Mouse (Mus musculus): Measurements from ENCODE around the gene Btbd11. TPM values are rescaled to one million over a fixed set of nuclear protein-coding genes. Genes with fewer than 3 reads are reported as not detected.

Btbd11 gene
- polyA plus RNA-seq, 1 experiment from 2014 or later: 1.6 TPM

DNA sequence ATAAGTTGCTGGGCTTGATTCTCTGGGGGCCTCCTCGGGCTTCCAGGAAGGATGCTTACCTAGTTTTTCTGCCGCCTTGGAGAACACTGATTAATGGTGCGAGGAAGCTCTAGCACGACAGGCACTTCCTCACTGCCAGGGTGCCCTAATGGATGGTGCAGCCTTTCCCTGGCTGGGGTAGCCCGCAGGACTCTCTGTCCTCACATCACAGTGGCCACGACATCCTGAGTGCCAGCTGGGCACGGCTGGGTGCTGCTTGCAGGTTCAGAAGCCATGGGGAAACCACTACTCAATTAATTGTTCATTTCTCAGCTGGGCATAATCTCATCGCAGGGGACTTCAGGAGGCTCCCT is 79.8 kb downstream of the Btbd11 start:
- H3K9me3 ChIP-seq: no peaks in the 10 kb centered on the region
- 59% methylated on average over 8 of the region's 8 CpGs for WGBS
- no peak overlapping the region for H3K9ac ChIP-seq
- 0 out of 2 replicates have a peak, but pooled peaks cover 5% of the 10 kb centered on the region for H3K4me1 ChIP-seq (replicated peaks)
- no peak for ATAC-seq
- H3K27me3 ChIP-seq (replicated peaks): no peaks in the 10 kb centered on the region
- no peak overlapping the region for H3K27ac ChIP-seq
- H3K4me3 ChIP-seq (replicated peaks): no peak overlapping the region
- H3K4me2 ChIP-seq (replicated peaks): no peak overlapping the region
- H3K36me3 ChIP-seq: no peaks in the 10 kb centered on the region

DNA sequence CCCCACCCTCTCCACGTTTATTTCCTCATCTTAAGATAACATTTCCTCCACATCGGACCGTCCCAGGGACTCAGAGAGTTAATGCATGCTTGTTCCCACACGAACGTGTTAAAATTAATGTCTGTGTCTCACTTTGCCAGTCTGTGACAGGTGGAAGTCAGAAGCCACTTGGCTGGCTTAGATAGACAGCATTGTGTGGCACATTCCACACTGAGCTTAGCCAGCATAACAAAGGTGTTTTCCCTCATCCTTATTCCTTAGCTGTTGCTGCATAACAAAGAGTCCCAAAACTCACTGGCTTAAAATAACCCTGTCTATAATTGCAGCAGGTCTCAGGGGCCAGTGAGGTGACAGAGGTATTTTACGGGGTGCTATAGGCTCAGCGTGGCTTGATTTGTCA is 80.8 kb downstream of the Btbd11 start:
- 0 out of 2 replicates have a peak, but pooled peaks cover 5% of the 10 kb centered on the region for H3K4me1 ChIP-seq (replicated peaks)
- whole genome bisulfite sequencing: 67% methylated on average over 7 of the region's 7 CpGs
- no peaks in the 10 kb centered on the region for H3K27me3 ChIP-seq (replicated peaks)
- H3K4me2 ChIP-seq (replicated peaks): no peak overlapping the region
- H3K27ac ChIP-seq: no peak overlapping the region
- no peak overlapping the region for H3K4me3 ChIP-seq (replicated peaks)
- no peak for ATAC-seq
- H3K9me3 ChIP-seq: no peaks in the 10 kb centered on the region
- H3K9ac ChIP-seq: no peak overlapping the region
- no peaks in the 10 kb centered on the region for H3K36me3 ChIP-seq

DNA sequence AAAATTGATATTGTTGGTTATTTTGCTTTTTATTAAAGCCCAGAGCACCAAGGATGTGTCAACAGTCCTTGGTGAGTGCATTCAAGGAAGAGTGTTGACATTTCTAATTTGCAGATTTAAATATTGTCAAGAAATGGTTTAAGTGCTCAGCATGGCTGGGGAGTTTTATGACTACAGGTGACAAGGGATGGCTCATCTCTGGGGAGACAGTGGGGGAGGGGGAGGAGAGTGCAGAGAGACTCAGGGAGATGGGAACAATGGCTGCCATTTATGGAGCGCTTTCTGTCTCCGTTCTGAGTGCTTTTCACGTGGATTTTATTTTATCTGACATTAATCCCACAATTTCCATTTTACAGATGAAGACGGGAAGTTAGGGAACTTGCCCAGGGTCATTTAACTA is 81.9 kb downstream of the Btbd11 start:
- 76% methylated on average over 4 of the region's 4 CpGs for WGBS
- H3K9me3 ChIP-seq: no peaks in the 10 kb centered on the region

DNA sequence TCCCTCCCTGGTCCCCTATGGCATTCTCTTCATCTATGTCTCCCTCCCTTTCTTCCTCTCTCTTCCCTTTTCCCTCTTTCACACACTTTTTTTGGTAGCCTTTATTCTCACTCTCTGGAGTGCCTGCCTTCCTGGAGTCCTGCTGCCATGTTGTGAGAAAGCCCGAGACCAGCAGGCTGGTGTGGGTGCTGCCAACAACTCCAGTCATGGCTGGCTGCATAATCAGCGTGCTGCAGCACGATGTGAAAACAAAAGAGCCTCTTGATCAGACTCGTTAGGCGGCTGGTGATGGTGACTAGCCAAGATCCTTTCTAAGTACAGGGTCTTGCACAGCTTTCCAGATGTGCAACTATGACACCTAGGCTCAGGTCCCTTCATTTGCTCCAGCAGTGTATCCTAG is 82.7 kb downstream of the Btbd11 start:
- Histone ChIP-seq H3K4me3 (replicated peaks) (no peak overlapping the region), H3K4me2 (replicated peaks) (no peak overlapping the region), H3K27ac (no peak overlapping the region), H3K9ac (no peak overlapping the region), H3K27me3 (replicated peaks) (no peaks in the 10 kb centered on the region), H3K4me1 (replicated peaks) (0 out of 2 replicates have a peak, but pooled peaks cover under 1% of the 10 kb centered on the region), H3K36me3 (no peaks in the 10 kb centered on the region), H3K9me3 (no peaks in the 10 kb centered on the region)
- no peak for ATAC-seq
- WGBS: 87% methylated on average over 5 of the region's 5 CpGs

More for the DNA sequence above, 81.9 kb downstream of the Btbd11 start:
- no peak for ATAC-seq
- no peaks in the 10 kb centered on the region for H3K27me3 ChIP-seq (replicated peaks)
- H3K4me1 ChIP-seq (replicated peaks): 0 out of 2 replicates have a peak, but pooled peaks cover 5% of the 10 kb centered on the region
- no peak overlapping the region for H3K4me2 ChIP-seq (replicated peaks)
- no peak overlapping the region for H3K9ac ChIP-seq
- H3K36me3 ChIP-seq: no peaks in the 10 kb centered on the region
- H3K4me3 ChIP-seq (replicated peaks): no peak overlapping the region
- no peak overlapping the region for H3K27ac ChIP-seq

DNA sequence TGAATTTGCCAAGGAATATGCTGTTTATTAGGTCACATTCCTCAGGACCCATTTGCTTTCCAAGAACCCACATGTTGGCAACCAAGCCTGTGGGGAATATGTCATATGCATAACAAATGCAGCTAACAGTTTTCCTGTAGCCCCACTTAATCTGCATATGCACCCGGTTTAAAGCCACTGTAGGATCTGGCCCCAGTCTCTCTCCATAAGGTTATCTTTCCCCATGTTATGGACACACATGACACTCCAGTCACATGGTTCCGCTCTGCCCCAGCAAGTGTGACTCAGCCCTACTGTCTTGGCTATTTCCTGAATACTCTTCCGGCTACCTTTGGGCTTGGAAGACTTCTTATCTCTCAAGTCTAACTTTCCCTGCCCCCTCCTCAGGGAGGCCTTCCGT is 86.7 kb downstream of the Btbd11 start:
- Histone ChIP-seq H3K4me1 (replicated peaks) (no peaks in the 10 kb centered on the region), H3K4me2 (replicated peaks) (no peak overlapping the region), H3K9me3 (no peaks in the 10 kb centered on the region), H3K9ac (no peak overlapping the region), H3K27ac (no peak overlapping the region), H3K4me3 (replicated peaks) (no peak overlapping the region), H3K27me3 (replicated peaks) (no peaks in the 10 kb centered on the region), H3K36me3 (no peaks in the 10 kb centered on the region)
- no peak for ATAC-seq
- 81% methylated on average over 4 of the region's 4 CpGs for WGBS

DNA sequence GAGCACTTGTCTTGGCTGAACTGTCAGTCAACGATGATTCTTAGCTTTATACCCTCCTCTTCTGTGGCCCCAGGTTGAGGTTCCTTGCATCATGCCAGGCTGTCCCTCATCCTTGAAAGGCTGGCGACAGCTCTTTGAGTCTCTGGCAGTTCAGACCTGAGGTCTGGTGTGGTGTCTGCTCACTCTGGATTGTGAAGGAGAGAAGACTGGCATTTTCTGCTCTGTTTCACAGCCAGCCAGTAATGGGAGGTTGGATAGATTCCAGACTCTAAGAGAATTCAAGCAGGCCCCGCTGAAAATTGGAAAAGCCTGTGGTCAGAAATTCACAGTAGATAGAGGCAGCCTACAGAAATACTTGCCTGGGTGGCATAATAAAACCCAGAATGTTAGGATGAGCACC is 87.3 kb downstream of the Btbd11 start:
- H3K36me3 ChIP-seq: no peaks in the 10 kb centered on the region
- no peak for ATAC-seq

DNA sequence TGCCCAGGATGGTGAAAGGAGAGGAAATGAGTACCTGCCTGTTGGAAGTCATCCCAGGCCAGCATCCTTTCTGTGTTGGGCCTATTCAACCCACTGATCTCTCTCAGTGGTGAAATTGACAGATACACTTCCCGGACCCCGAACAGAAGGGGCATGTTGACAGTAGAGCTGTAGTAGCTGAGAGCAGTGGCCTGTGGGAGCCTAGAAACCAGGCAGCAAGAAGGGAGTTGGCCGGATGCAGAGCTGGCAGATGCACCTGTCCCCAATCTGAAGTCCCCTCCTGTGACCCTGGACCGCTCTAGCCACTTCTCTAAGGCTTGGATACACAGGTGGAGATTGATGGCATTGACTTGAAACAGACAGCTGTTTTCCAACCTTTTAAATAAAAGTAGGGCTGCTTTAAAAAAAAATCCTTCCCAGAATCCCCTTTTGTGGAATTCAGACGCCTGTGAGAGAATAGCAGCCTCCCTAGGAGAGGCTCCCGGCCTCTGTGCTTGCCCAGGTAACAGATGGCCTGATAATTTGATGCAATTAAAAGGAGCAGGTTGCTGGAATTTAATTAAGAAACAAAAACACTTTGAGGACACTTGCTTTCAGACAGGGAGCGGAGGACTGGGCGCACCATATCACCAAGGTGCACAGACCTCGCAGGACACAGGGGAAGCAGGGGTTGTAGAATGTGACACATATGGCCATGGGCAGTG is 89.2 kb downstream of the Btbd11 start:
- Histone ChIP-seq H3K4me2 (replicated peaks) (no peak overlapping the region), H3K4me1 (replicated peaks) (0 out of 2 replicates have a peak, but pooled peaks cover 2% of the 10 kb centered on the region), H3K36me3 (no peaks in the 10 kb centered on the region), H3K9me3 (no peaks in the 10 kb centered on the region), H3K27me3 (replicated peaks) (no peaks in the 10 kb centered on the region), H3K9ac (no peak overlapping the region), H3K4me3 (replicated peaks) (no peak overlapping the region), H3K27ac (no peak overlapping the region)
- no peak for ATAC-seq
- WGBS: 86% methylated on average over 9 of the region's 9 CpGs

More for the DNA sequence above, 87.3 kb downstream of the Btbd11 start:
- Histone ChIP-seq H3K4me1 (replicated peaks) (no peaks in the 10 kb centered on the region), H3K9me3 (no peaks in the 10 kb centered on the region), H3K27me3 (replicated peaks) (no peaks in the 10 kb centered on the region), H3K4me3 (replicated peaks) (no peak overlapping the region), H3K9ac (no peak overlapping the region), H3K4me2 (replicated peaks) (no peak overlapping the region), H3K27ac (no peak overlapping the region)
- 72% methylated on average over 3 of the region's 3 CpGs for WGBS

DNA sequence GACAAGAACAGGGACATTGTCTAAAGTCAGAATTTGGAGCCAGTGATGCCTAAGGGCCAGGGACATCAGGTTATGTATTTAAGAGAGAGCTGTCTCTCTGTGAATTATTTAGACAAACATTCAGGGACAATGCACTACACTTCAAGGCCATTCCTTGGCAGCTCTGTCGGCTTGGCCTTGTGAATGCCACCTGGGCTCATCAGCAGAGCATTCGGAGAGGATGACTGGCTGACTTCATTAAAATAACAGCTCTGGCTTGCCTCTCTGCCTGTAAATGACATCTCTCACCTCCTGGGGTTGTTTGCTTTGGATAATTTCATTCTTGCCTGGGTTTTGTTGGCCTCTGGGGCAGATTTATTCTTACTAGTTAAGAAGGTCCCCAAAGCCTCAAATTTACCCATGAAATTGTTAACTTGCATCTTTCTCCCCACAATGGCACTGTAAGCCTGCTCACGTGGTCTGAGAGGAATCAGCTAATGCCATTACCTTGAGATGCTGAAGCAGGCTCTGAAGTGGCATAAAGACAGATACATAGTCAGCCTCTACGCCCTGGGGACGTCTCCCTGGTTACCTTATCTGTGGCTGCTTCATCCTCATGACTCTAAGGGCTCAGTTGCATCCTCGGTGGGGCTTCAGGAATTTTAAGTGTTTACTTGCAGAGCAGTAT is 93.5 kb downstream of the Btbd11 start:
- no peak overlapping the region for H3K27ac ChIP-seq
- no peaks in the 10 kb centered on the region for H3K27me3 ChIP-seq (replicated peaks)
- no peak overlapping the region for H3K9ac ChIP-seq
- no peak overlapping the region for H3K4me3 ChIP-seq (replicated peaks)
- H3K4me2 ChIP-seq (replicated peaks): no peak overlapping the region
- no peaks in the 10 kb centered on the region for H3K36me3 ChIP-seq
- no peak for ATAC-seq
- 0 out of 2 replicates have a peak, but pooled peaks cover 4% of the 10 kb centered on the region for H3K4me1 ChIP-seq (replicated peaks)
- no peaks in the 10 kb centered on the region for H3K9me3 ChIP-seq
- WGBS: 43% methylated on average over 6 of the region's 6 CpGs

DNA sequence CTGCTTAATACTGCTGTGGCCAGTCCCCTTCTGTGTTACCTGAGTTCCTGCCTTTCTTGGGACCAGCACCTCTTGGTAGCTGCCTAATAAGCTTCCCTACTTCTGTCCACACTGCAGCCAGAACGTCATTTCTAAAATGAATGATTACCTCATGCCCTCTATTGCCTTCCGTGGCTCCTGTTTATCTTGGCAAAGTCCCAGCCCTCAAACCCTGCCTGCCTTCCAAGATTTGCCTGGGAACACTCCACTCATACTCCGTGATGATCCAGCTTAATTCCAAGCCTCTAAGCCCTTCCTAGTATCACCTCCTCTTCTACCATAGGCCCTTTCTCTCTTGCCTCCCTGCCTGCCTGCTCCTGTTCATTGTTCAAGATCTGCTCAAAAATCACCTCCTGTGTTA is 94.5 kb downstream of the Btbd11 start:
- WGBS: 4% methylated on average over 3 of the region's 3 CpGs
- 0 out of 2 replicates have a peak, but pooled peaks have one; percentile 25 for ATAC-seq
- H3K9me3 ChIP-seq: no peaks in the 10 kb centered on the region

DNA sequence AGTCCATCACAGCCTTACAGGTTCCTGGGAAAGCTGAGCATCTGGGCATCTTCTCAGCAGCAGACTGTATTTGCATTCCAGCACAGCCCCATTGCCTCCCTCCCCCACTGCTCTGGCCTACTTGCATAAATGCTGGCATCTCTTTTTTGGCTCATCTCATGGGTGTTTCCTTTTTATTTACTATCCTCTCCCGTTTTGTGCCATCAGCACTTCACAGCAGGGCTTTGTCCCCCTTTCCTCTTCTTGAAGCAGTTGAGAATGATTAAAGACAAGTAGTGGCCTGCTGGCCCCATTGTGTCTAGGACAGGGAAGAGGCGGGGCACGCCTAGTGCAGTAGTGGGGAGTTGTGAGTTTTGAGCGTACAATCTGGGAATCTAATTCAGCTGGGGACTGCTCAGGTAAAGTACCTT is 95.5 kb downstream of the Btbd11 start:
- no peak overlapping the region for H3K27ac ChIP-seq
- WGBS: 60% methylated on average over 4 of the region's 4 CpGs
- H3K9ac ChIP-seq: no peak overlapping the region
- no peaks in the 10 kb centered on the region for H3K27me3 ChIP-seq (replicated peaks)
- H3K9me3 ChIP-seq: no peaks in the 10 kb centered on the region
- 0 out of 2 replicates have a peak, but pooled peaks cover 4% of the 10 kb centered on the region for H3K4me1 ChIP-seq (replicated peaks)
- ATAC-seq: no peak
- no peak overlapping the region for H3K4me2 ChIP-seq (replicated peaks)
- no peaks in the 10 kb centered on the region for H3K36me3 ChIP-seq
- no peak overlapping the region for H3K4me3 ChIP-seq (replicated peaks)

More for the DNA sequence above, 94.5 kb downstream of the Btbd11 start:
- H3K4me1 ChIP-seq (replicated peaks): 0 out of 2 replicates have a peak, but pooled peaks cover 4% of the 10 kb centered on the region
- H3K4me2 ChIP-seq (replicated peaks): no peak overlapping the region
- no peak overlapping the region for H3K4me3 ChIP-seq (replicated peaks)
- no peak overlapping the region for H3K27ac ChIP-seq
- H3K27me3 ChIP-seq (replicated peaks): no peaks in the 10 kb centered on the region
- H3K9ac ChIP-seq: no peak overlapping the region
- H3K36me3 ChIP-seq: no peaks in the 10 kb centered on the region

DNA sequence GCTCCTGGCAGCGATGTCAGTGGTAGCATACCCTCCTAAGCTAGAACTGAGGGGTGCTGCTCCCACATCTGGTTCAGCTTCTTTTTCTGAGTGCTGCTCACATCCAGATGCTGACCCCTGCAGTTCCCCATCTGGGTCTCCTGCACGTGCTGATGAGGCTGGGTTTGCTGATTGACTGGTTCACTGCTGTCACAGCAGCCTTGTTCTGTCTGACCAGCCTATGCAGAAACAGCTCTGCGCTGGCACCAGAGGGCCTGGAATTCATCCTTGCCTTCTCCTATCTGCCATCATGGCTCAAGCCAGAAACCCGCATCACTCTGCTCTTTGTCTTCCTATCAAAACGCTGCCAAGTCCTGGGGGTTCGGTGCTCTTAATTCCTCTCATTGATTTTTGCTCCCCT is 95.9 kb downstream of the Btbd11 start:
- H3K4me3 ChIP-seq (replicated peaks): no peak overlapping the region
- no peak overlapping the region for H3K9ac ChIP-seq
- H3K27me3 ChIP-seq (replicated peaks): no peaks in the 10 kb centered on the region
- no peak for ATAC-seq
- WGBS: 33% methylated on average over 6 of the region's 6 CpGs
- H3K36me3 ChIP-seq: no peaks in the 10 kb centered on the region
- no peak overlapping the region for H3K27ac ChIP-seq
- no peak overlapping the region for H3K4me2 ChIP-seq (replicated peaks)
- 0 out of 2 replicates have a peak, but pooled peaks cover 4% of the 10 kb centered on the region for H3K4me1 ChIP-seq (replicated peaks)
- no peaks in the 10 kb centered on the region for H3K9me3 ChIP-seq

DNA sequence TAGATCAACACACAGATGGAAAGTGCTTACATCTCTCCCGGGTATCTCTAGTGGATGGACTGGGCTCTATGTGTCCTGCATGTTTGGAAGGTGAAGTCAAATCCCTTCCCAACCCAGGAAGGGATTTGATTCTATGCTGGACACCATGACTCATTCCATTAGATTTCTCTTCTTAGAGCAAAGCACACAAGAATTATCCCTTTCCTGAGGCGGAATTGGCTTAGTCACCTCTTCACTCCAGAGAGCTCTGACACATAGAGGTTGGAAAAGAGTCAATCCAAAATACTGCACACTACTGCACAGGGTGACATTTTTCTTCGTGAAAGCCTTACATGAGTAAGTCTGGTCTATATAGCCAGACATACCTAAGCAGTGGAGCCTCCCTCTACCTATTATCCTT is 99.8 kb downstream of the Btbd11 start:
- no peak for ATAC-seq
- no peak overlapping the region for H3K27ac ChIP-seq
- WGBS: 86% methylated on average over 3 of the region's 3 CpGs
- no peak overlapping the region for H3K4me3 ChIP-seq (replicated peaks)
- H3K27me3 ChIP-seq (replicated peaks): no peaks in the 10 kb centered on the region
- no peaks in the 10 kb centered on the region for H3K36me3 ChIP-seq
- no peak overlapping the region for H3K4me2 ChIP-seq (replicated peaks)
- H3K9ac ChIP-seq: no peak overlapping the region
- H3K4me1 ChIP-seq (replicated peaks): no peaks in the 10 kb centered on the region
- no peaks in the 10 kb centered on the region for H3K9me3 ChIP-seq

DNA sequence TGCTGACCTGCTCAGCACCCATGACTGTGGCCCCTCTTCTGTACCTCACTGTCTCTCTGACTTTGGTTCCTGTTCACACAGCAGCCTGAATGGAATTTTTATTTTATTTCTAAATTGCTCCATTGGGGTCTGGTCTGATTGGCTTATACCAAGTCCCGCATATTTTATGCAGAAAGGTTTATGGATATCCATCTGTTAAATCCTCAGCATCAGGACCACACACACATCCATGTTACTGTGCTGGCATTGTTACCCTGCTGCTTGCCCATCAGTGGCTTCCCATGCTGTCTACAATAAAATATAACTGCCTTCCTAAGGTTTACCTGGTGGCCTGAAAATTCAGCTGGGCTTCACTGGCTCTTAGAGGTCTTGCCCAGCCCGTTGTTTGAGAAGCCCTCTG is 106.0 kb downstream of the Btbd11 start:
- Histone ChIP-seq H3K4me3 (replicated peaks) (no peak overlapping the region), H3K9me3 (no peaks in the 10 kb centered on the region), H3K9ac (no peak overlapping the region), H3K36me3 (no peaks in the 10 kb centered on the region), H3K4me1 (replicated peaks) (no peaks in the 10 kb centered on the region), H3K4me2 (replicated peaks) (no peak overlapping the region), H3K27ac (no peak overlapping the region), H3K27me3 (replicated peaks) (no peaks in the 10 kb centered on the region)
- ATAC-seq: no peak
- 81% methylated on average over 2 of the region's 2 CpGs for WGBS
